ENCODE assay signal across 16 mouse cellular contexts in genomic region chr12:28969671-28970379, GRCm38 (mm10).
DNase-seq lines count a peak whose midpoint lies in the region; TF ChIP-seq lines count a peak whose summit lies in the region.
"Had no signal": no experiment of that assay in that cellular context is flagged by ENCODE, and none has a peak within 500 bp of the region (broad histone marks: within the 10 kb centered on the region; RNA-seq: fewer than 3 reads in every experiment).

No protein-coding gene starts in this region.

- no peak overlapping the region for H3K4me3 ChIP-seq in layer of hippocampus, adult 2 months
- H3K4me3 ChIP-seq: limb, embryonic 12.5 days; neural tube, embryonic 13.5 days had no signal

- peak; percentile 36 for DNase-seq in adrenal gland, postnatal 10 days
- no peak for DNase-seq in adrenal gland, adult 8-10 months
- no peak for DNase-seq in layer of hippocampus, adult 2 months (ENCODE audit: low spot score in 2 of 2)
- DNase-seq in layer of hippocampus, postnatal 25 days (ENCODE audit: extremely low spot score in 1 of 2, low spot score in 1 of 2), result no peak
- peak; percentile 42 to 86 for DNase-seq in left cerebral cortex, postnatal 25 days (ENCODE audit: low spot score in 2 of 2)
- DNase-seq in telencephalon, adult 2 months (ENCODE audit: low read depth, low spot score), result peak; percentile 78
- DNase-seq in urinary bladder, postnatal 25 days (ENCODE audit: low spot score), result no peak
- DNase-seq in lung, postnatal 10 days, result no peak
- DNase-seq: gastrocnemius, postnatal 14 days; heart, postnatal 4 days; kidney, postnatal 25 days; liver, postnatal 0 days; lung, postnatal 4 days; midbrain, embryonic 14.5 days had no signal

- intact Hi-C loops in left cerebral cortex, postnatal 25 days (cut with DNase I), result loop anchor here (5.0 to 10.0 kb wide), 4 partner anchors 78 to 268 kb away; no protein-coding TSS in a partner anchor

- no peak for TF ChIP-seq CTCF in layer of hippocampus, adult 2 months (conservative IDR thresholded peaks at IDR 0.05)

- peak overlapping the region; percentile 18; the same call in 1 of the 2 replicates for H3K27ac ChIP-seq in layer of hippocampus, adult 2 months
- H3K27ac ChIP-seq: limb, embryonic 12.5 days; neural tube, embryonic 13.5 days had no signal

Comparison
In these comparisons a context has a peak if more than half of its experiments do, and no peak if none do; other contexts are left out.
1. DNase-seq: peak in adrenal gland, postnatal 10 days (single experiment), left cerebral cortex, postnatal 25 days (2 of 2) and telencephalon, adult 2 months (single experiment); none in adrenal gland, adult 8-10 months (single experiment), layer of hippocampus, adult 2 months (0 of 2), layer of hippocampus, postnatal 25 days (0 of 2), urinary bladder, postnatal 25 days (single experiment) and lung, postnatal 10 days (single experiment).